Mouse (Mus musculus) hindbrain, embryonic 10.5 days (tissue): ENCODE data around the gene Dctd. TPM values are rescaled to one million over a fixed set of nuclear protein-coding genes. Genes with fewer than 3 reads are reported as not detected.
A peak's percentile ranks its signal among the peaks of the same experiment; 100 is the strongest.

ENCODE experiments used
- DNase-seq: peaks from one replicate; pipeline ENCODE4 v3.0.0-alpha.2; 2017; ENCODE audit warnings: low spot score
- H3K27ac ChIP-seq: fragments of 300-500 bp; sonication (generic); 2 replicates; pipeline ENCODE4 v1.5.1; 2016; ENCODE audit warnings: mild to moderate bottlenecking, moderate library complexity
- H3K27me3 ChIP-seq: fragments of 300-500 bp; sonication (generic); 2 replicates; pipeline ENCODE4 v1.6.1; 2016; ENCODE audit warnings: mild to moderate bottlenecking; ENCODE audit not compliant: poor library complexity, insufficient read depth, severe bottlenecking
- H3K36me3 ChIP-seq: fragments of 300-500 bp; sonication (generic); 2 replicates; pipeline ENCODE4 v1.6.1; 2016; ENCODE audit warnings: mild to moderate bottlenecking, moderate library complexity
- H3K4me1 ChIP-seq: fragments of 300-500 bp; sonication (generic); replicated peaks from 2 replicates; pipeline ENCODE4 v1.6.1; 2016; ENCODE audit warnings: mild to moderate bottlenecking
- H3K4me3 ChIP-seq: fragments of 300-500 bp; sonication (generic); 2 replicates; pipeline ENCODE4 v1.5.1; 2016; ENCODE audit warnings: mild to moderate bottlenecking, moderate library complexity
- H3K9me3 ChIP-seq: fragments of 300-500 bp; sonication (generic); 2 replicates; pipeline ENCODE4 v1.6.1; 2016; ENCODE audit warnings: mild to moderate bottlenecking, moderate library complexity
- WGBS: fragments of 180-500 bp; shearing (Covaris S2); methylation state at CpG from one replicate; pipeline ENCODE4 v1.1.7; 2016; 5-methylcytosine and 5-hydroxymethylcytosine counted together
- polyA plus RNA-seq: library from polyadenylated mRNA; unstranded; fragments of >200 nt; fragmentation: Nextera tagmentation; extraction: Ambion mirVana; gene quantifications from 2 replicates; pipeline ENCODE4 v1.2.1, GENCODE M21; 2016

Dctd gene
- polyA plus RNA-seq, 1 experiment from 2014 or later = 27.8 TPM

DNA sequence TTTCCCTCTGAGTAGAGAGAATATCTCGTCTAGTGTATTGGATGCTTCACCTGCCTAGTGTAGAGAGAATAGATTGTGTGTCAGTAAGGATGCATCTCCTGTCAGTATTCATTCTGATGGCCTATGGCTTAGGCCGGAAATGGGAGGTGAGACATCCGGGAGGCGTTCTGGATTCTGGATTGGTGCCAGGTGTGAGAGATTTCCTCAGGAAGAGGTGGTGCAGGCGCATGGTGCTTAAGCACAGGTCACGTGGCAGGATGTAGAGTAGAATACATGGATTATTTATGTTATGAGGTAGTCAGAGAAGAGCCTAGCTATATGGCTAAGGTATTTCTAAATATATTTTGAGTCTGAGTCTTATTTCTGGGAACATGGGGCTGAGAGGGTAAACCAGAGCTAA lies 15.7 kb downstream of the Dctd start:
- H3K27ac ChIP-seq = no peak overlapping the region
- no peaks in the 10 kb centered on the region for H3K27me3 ChIP-seq
- peaks cover 65% of the 10 kb centered on the region for H3K36me3 ChIP-seq
- peaks cover 5% of the 10 kb centered on the region; the same call in 1 of the 2 replicates for H3K9me3 ChIP-seq
- peaks cover 12% of the 10 kb centered on the region for H3K4me1 ChIP-seq
- no peak overlapping the region for H3K4me3 ChIP-seq
- 90% methylated on average over 6 of the region's 6 CpGs for WGBS
- no peak for DNase-seq

DNA sequence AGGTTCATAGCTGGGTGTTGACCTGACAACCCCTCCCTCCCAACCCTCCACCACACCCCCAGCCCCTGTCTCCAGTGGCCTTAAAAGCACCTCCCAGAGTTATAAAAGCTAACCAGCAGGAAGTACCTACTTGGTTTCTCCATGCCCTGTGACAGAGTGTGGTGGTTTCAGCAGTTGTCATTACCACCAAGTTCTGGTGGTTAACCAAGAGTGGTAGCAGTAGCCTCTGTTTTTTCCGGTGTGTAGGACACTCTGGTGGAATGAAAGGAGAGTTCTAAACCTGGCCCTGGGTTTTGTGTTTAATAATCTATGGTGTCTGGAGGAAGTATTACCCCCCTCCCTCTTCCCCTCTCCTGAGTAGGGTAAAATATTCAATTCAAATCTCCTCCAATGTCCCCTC lies 24.1 kb downstream of the Dctd start:
- no peak overlapping the region for H3K4me3 ChIP-seq
- no peaks in the 10 kb centered on the region for H3K4me1 ChIP-seq
- H3K27me3 ChIP-seq = no peaks in the 10 kb centered on the region
- peaks cover 42% of the 10 kb centered on the region for H3K36me3 ChIP-seq
- no peak for DNase-seq
- no peak overlapping the region for H3K27ac ChIP-seq
- H3K9me3 ChIP-seq = peaks cover 5% of the 10 kb centered on the region; the same call in 1 of the 2 replicates
- WGBS = 98% methylated on average over 1 of the region's 1 CpGs

GRCm38 (mm10) chr8:48124857-48125256 lies 26.0 kb downstream of the Dctd start:
- Histone ChIP-seq H3K36me3 (peaks cover 40% of the 10 kb centered on the region; the same call in 1 of the 2 replicates), H3K27ac (no peak overlapping the region), H3K27me3 (no peaks in the 10 kb centered on the region), H3K9me3 (no peaks in the 10 kb centered on the region), H3K4me3 (no peak overlapping the region), H3K4me1 (no peaks in the 10 kb centered on the region)
- 90% methylated on average over 8 of the region's 8 CpGs for WGBS
- no peak for DNase-seq

GRCm38 (mm10) chr8:48126954-48127353 lies 28.1 kb downstream of the Dctd start:
- H3K27ac ChIP-seq = peak overlapping the region; percentile 35; the same call in 1 of the 2 replicates
- no peak for DNase-seq
- H3K27me3 ChIP-seq = no peaks in the 10 kb centered on the region
- peaks cover 45% of the 10 kb centered on the region; the same call in 1 of the 2 replicates for H3K36me3 ChIP-seq
- 89% methylated on average over 13 of the region's 13 CpGs for WGBS
- H3K4me3 ChIP-seq = no peak overlapping the region
- H3K9me3 ChIP-seq = no peaks in the 10 kb centered on the region
- H3K4me1 ChIP-seq = no peaks in the 10 kb centered on the region

DNA sequence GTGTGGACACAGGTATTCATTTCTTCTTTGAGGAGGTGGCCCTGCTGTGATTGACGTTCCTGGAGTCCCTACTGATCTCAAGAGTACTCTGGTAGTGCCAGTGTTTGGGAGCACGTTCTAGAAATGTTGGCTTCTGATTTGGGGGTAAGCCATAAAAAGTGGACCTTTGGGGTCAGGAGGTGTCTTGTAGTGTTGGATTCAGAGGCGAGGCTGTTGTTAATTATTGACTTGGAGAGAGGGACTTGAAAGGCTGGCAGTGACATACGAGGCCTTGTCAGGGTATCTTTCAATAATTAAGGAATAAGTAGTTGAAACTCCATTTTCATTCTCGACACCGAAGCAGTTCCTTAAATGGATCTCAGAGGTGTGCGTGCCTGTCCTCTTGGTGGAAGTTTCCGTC lies 31.4 kb downstream of the Dctd start:
- DNase-seq = no peak
- peaks cover 61% of the 10 kb centered on the region for H3K36me3 ChIP-seq
- WGBS = 85% methylated on average over 8 of the region's 8 CpGs

DNA sequence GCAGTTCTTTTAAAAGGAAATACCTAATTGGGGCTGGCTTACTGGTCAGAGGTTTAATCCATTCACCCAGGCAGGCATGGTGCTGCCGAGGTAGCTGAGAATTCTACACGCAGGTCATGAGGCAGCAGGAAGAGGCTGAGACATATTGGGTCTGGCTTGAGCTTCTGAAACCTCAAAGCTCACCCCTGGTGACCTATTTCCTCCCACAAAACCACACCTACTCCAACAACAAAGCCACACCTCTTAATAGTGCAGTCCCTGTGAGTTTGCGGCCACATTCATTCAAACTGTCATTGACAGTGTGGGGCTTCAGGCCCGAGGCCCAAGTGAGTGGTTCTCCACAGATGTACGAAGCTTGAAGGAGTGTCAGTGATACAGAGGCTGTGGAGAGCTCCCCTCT lies 34.4 kb downstream of the Dctd start:
- Histone ChIP-seq H3K36me3 (peaks cover 57% of the 10 kb centered on the region), H3K4me3 (no peak overlapping the region), H3K27ac (no peak overlapping the region), H3K9me3 (no peaks in the 10 kb centered on the region), H3K4me1 (0 out of 2 replicates have a peak, but pooled peaks cover 3% of the 10 kb centered on the region), H3K27me3 (no peaks in the 10 kb centered on the region)
- DNase-seq = no peak
- 87% methylated on average over 5 of the region's 5 CpGs for WGBS

More for the DNA sequence above, 31.4 kb downstream of the Dctd start:
- Histone ChIP-seq H3K9me3 (no peaks in the 10 kb centered on the region), H3K4me3 (no peak overlapping the region), H3K27me3 (no peaks in the 10 kb centered on the region), H3K27ac (no peak overlapping the region), H3K4me1 (no peaks in the 10 kb centered on the region)

DNA sequence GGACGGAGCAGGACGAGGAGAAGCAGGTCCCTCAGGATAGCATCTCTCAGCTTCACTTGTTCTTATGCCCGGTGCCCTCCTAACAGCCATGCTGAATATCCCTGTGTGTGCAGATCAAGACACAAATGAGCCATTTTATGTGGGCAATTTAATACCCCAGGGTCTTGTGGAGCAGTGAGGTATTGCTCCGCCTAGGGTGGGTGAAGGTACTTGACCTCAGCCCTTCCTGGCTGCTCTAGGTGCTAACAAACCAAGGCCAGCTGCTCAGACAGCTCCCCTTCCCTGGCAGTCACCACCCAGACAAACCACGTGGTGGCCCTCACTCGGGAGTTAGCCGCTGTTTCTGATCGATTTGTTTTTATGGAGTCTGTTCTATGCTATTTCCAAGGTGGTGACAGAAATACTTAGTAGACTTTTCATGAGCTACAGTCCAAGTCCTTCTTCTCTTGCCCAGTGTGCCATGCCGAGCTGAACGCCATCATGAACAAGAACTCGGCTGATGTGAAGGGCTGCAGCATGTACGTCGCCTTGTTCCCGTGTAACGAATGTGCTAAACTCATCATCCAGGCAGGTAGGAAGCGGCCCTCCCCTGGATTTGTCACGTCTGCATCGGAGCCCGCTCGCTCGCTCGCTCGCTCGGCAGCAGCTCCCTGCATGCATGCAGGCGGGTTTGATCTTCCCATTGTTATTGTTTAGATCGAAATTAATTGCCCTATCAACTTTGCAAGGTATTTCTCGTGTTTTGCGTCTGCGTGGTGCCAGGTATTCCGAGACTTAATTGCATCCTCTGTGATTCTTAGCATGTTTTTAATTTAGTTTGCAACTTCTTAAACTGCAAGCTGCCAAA lies 38.1 kb downstream of the Dctd start:
- Histone ChIP-seq H3K36me3 (peaks cover 61% of the 10 kb centered on the region), H3K4me1 (0 out of 2 replicates have a peak, but pooled peaks cover 3% of the 10 kb centered on the region), H3K27ac (no peak overlapping the region), H3K27me3 (no peaks in the 10 kb centered on the region), H3K4me3 (no peak overlapping the region), H3K9me3 (no peaks in the 10 kb centered on the region)
- 87% methylated on average over 30 of the region's 30 CpGs for WGBS
- no peak for DNase-seq

DNA sequence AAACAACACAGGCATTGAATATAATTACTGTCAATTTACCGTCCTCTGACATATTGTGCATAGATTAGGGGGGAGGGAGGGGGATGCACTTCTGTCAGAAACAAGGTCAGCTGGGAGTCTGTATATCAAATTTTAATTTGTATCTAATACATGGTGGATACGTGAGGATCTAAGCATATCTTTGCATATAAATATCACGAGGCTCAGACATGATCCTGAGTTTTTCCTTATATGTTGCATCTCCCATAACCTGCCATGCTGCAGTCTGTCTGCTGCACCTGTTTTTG lies 38.7 kb downstream of the Dctd start:
- 78% methylated on average over 3 of the region's 3 CpGs for whole genome bisulfite sequencing
- H3K4me1 ChIP-seq = 0 out of 2 replicates have a peak, but pooled peaks cover 3% of the 10 kb centered on the region
- H3K27me3 ChIP-seq = no peaks in the 10 kb centered on the region
- no peaks in the 10 kb centered on the region for H3K9me3 ChIP-seq
- no peak overlapping the region for H3K27ac ChIP-seq
- peaks cover 62% of the 10 kb centered on the region for H3K36me3 ChIP-seq
- no peak overlapping the region for H3K4me3 ChIP-seq
- DNase-seq = no peak

- peaks cover 62% of the 10 kb centered on the region for H3K36me3 ChIP-seq
- H3K27ac ChIP-seq = no peak overlapping the region
- H3K4me1 ChIP-seq = 0 out of 2 replicates have a peak, but pooled peaks cover 3% of the 10 kb centered on the region
- DNase-seq = no peak
- no peaks in the 10 kb centered on the region for H3K27me3 ChIP-seq
- H3K4me3 ChIP-seq = no peak overlapping the region
- H3K9me3 ChIP-seq = no peaks in the 10 kb centered on the region
- 90% methylated on average over 5 of the region's 5 CpGs for WGBS
Measured at GRCm38 (mm10) chr8:48141023-48141422, 42.1 kb downstream of the Dctd start.

- Histone ChIP-seq H3K27me3 (no peaks in the 10 kb centered on the region), H3K27ac (no peak overlapping the region), H3K4me3 (no peak overlapping the region), H3K4me1 (no peaks in the 10 kb centered on the region), H3K9me3 (peaks cover 10% of the 10 kb centered on the region), H3K36me3 (peaks cover 39% of the 10 kb centered on the region)
- 90% methylated on average over 5 of the region's 5 CpGs for WGBS
- no peak for DNase-seq
Measured at GRCm38 (mm10) chr8:48145766-48146165, 46.9 kb downstream of the Dctd start.

- no peak overlapping the region for H3K27ac ChIP-seq
- no peak overlapping the region for H3K4me3 ChIP-seq
- H3K9me3 ChIP-seq = peaks cover 10% of the 10 kb centered on the region
- no peaks in the 10 kb centered on the region for H3K27me3 ChIP-seq
- H3K36me3 ChIP-seq = peaks cover 32% of the 10 kb centered on the region; the same call in 1 of the 2 replicates
- WGBS = 95% methylated on average over 10 of the region's 10 CpGs
- H3K4me1 ChIP-seq = no peaks in the 10 kb centered on the region
- no peak for DNase-seq
Measured at GRCm38 (mm10) chr8:48146449-48146848, 47.6 kb downstream of the Dctd start.

GRCm38 (mm10) chr8:48152062-48152738 lies 53.3 kb downstream of the Dctd start:
- Histone ChIP-seq H3K4me1 (peaks cover 23% of the 10 kb centered on the region), H3K9me3 (peaks cover 16% of the 10 kb centered on the region), H3K36me3 (0 out of 2 replicates have a peak, but pooled peaks cover 7% of the 10 kb centered on the region), H3K27me3 (peaks cover 19% of the 10 kb centered on the region; the same call in 1 of the 2 replicates), H3K4me3 (no peak overlapping the region), H3K27ac (peak overlapping the region; percentile 17; the same call in 1 of the 2 replicates)
- 44% methylated on average over 19 of the region's 19 CpGs for WGBS
- DNase-seq = peak; percentile 64
